Mouse (Mus musculus): Measurements from ENCODE around the gene Brd2. TPM values are rescaled to one million over a fixed set of nuclear protein-coding genes. Genes with fewer than 3 reads are reported as not detected.

Brd2 gene
- polyA plus RNA-seq, 2 experiments from 2014 or later, result 99.8 to 116 TPM

DNA sequence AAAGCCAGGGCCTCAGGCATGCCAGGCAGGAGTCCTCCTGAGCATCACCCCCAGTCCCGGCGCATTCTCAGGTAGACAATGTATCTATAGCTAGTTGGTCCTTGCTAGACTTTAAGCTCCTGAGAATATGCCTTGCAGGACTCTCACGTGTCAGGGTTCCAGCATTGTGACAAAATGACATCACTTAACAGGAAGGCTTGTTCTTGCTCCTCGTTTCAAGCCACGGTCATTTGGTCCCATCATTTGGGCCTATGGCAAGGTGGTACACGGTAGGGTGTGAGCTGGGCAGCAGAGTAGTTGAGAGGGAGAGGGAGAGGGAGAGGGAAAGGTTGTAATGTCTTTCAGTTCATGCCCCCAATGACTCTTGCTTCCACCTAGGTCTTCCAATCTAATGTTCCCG, 9.5 kb upstream of the Brd2 start:
- ATAC-seq, result no peak

DNA sequence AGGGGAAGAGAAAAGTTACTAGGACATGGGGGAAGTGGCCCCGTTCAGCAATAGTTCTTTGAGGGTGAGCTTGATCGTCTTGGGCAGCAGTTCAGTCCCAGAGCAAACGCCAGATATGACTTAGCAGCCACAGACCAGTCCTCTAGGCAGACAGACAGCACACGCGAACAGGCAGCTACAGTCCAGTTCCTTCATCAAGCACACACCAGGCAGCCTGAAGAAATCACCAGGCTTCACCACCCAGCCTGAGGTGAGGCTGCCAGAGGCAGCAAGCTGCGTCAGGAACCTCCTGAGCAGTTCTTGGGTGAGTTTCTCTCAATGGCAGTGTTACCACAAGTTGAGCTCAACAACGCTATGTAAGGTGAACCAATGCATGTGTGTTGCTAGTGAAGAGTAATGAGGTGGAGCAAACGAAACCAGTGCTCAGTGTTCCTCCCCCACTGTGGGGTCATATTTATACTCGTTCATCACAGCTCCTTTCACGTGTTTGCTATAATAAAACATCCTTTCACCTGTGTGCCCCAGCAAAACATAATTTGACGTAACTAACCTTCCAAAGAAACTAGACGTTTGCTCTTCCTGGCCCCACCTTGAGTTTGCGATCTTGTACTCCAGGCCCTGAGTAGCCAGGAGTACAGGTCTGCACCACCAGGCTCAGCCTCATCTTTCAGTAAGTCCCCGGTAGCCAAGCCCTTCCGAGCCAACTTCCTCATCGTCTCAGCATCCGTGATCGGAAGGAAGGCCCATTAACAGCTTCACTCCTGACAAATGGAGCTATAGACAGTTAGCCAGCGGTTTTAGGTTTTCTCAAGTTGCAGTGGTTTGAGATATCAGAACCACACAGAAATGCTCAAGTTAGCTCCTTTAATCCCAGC, 7.9 kb upstream of the Brd2 start:
- ATAC-seq, result no peak

DNA sequence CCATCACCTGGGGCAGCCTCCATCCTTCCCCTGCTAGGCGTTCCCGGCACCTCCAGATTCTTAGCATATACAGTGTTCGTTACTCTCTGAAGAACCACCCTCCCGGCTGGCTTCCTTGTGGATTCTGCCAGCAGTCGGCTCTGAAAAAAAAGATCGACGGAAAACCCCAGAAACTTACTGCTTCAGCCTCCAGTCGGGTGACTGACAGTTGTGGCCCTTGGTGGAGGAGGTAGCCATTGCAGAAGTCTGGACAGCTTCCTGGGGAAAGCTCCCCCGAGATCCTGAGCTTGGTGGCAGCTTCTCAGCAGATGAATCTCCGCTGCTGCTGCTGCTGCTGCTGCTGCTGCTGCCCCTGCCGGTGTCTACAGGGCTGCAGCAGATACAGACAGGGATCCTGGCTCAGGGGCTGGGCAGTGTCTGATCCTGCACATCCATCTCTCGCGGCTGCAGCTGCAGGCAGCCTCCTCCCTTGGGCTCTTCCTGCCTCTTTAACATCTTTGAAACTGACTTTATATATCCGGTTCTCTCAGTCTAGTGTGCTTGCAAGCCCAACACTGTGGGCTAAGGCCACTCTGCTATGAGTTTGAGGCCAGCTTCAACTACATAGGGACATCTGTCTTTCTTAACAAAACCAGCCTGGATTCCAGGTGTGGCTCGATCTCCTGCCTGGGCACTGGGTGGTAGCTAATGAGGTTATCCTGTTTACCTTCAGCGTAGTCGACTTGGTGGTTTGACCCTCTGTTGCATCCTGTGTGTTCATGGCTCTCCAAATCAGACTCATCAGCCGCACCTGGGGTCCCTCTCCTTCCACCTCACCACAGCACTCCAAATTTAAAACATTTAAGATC, 6.7 kb upstream of the Brd2 start:
- peak; percentile 58 for ATAC-seq

DNA sequence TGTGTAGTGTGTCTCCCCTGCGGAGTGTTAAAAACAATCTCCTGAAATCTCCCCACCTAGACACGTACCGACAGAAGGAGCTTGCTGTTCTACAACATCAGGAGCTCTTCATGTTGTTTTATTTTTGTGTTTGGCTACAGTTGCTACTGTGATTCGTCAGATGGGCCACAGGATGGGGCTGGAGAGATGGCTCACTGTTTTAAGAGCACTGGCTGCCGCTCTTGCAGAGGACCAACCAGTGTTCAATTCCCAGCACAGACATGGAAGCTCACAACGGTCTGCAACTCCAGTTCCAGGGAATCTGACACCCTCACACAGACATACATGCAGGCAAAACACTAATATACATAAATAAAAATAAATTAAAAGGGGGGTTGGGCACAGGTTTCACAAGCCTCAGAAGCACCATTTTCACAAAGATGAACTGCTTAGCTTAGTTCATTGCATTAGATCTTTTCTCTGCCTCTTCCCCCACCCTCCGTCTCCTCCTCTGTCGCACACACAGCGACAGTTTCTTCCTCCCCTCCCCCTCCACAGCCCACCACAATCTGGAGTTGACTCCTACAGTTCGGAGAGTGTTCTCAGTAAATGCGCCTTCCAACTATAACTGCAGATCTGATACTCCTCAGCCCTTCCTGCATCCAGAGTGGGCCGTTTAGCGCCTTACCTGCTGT, 6.0 kb upstream of the Brd2 start:
- ATAC-seq, result peak; percentile 41

DNA sequence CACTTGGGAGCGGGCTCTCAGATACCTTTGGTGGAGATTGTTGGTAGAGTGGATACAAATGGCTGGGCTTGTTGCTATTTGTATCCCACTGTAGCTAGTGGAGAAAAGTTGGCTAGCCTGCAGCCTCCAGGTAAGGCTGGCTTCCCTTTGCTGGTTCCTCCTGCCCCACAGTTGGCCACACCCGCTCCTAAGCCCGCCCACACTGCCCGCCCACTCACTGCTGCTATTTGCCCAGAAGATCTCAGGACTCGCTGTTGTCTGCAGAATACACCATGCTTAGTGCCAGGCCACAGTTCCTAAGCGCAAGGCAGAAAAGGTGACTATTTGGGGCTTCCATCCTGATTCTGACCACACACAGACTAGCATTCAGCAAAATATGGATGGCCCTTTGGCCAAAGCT, 5.0 kb upstream of the Brd2 start:
- ATAC-seq, result no peak

DNA sequence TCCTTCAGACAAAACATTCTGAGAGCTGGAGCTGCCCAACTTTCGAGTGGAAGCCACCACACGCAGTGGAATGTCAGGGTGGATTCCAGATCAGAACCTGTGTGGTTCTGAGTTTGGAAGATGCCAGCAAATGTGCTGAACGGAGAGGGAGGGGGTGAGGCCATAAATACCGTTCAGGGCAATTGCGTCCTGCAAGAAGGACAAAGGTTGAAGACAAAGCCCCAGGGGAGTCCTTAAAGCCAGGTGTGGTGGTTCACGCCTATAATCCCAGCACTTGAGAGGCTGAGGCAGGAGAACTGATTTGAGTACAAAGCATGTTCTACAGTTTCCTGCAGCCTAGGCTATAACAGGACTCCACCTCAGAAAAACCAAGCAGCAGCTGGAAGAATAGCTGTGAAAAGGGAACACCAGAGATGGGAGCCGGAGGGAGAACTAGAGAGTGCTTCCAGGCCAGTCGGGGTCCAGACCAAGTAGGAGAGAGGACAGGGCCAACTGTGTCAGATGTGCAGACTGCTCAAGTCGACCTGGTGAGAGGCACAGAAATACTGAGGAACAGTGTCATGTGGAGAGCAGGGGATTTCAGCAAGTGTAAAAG, 4.5 kb upstream of the Brd2 start:
- ATAC-seq, result no peak

DNA sequence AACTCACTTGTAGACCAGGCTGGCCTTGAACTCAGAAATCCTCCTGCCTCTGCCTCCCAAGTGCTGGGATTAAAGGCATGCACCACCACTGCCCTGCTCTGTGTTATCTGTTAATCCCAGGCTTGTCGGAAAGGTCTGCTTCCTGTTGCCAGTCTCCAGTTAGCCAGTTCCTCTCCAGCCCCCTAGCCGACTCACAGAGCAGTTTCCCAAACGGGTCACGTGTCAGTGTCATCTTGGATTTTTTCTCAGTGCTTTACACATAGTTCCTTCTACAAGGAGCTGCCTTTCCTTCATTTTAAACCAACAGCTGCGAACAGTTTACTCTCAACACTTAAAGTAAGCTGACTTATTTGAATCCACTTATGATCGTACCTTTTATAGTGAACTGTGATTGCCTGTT, 2.2 kb upstream of the Brd2 start:
- ATAC-seq, result no peak

DNA sequence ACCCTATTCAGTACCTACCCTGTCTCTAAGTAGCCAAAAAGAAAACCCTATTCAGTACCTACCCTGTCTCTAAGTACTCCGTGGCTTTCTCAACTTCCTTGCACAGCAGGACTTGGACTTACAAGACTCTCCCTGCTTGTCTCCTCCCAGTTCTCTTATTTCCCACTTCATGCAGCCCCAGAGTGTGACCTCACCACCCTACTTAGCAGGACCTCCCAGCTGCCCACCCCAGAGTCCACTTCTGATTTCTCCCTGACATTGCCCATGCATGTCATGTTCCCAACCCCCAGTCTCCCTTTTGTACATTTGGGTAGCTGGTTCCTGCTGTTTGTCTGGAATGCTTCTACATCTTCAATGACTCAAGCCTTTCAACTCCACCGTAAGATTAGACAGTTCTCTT, 1.1 kb upstream of the Brd2 start:
- ATAC-seq, result no peak

DNA sequence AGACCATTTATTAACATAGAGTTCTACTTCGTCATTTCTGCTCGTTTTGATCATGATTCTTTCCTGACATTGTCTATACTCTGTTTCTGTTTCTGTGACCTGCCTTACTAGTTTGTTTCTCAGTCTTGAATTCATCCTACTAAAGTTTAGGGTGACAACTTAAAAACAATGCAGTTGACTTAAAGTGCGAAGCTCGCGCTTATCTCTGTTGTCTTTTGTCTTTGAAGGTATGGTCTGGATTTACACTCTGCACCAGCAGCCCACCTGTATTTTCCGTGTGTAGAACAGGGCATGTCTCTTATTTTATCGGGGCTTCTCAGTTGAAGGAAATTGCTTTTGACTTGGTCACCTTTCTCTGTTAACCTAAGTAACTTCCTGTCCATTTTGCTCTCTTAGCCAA, 677 bp upstream of the Brd2 start:
- no peak for ATAC-seq

DNA sequence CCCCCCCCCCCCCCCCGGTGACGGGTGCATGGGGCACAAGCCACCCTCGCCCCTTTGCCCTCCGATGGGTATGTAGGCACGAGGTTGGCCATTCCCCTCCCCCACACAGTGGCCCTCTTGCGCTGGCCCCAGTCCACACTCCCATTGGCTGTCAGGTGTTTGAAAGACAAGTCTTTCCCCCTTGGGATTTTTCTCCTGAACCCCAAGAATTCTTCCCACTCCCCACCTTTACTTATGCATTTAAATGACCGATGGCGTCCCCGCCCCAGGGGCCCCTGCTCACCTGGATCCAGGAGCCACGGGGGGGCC, 601 bp downstream of the Brd2 start:
- no peak for ATAC-seq

DNA sequence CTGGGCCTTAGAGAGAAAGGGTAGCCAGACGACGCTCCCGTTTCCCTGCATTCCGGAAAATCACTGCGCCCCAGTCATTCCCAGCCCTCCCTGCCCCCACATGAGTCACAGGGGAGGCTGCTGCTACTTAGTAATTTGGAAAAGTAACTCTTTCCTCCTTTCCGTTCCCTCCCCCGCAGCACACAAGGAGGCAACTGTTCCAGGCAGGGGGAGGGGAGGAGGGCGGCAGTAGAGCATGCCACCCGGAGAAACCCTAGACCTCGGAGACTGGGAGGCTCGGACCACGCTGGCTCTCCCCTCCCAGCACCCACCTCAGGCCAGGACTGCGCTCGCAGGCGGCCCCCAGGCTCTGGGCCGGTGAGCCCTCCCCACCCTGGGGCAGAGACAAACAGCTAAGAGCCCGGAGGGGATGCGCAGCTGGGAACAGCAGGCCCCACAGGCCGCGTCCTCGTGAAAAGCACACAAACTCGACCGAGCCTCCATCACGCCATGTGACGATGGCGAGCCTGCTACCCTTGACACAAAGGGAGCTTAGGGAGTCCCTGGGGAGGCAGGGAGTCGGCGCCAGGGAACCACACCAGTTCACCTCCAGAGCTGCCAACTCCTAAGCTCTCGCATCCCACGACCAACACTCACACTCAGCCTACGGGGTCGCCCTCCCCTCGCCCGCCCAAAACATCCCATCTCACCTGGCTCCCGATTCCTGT, 1.1 kb downstream of the Brd2 start:
- ATAC-seq, result no peak

DNA sequence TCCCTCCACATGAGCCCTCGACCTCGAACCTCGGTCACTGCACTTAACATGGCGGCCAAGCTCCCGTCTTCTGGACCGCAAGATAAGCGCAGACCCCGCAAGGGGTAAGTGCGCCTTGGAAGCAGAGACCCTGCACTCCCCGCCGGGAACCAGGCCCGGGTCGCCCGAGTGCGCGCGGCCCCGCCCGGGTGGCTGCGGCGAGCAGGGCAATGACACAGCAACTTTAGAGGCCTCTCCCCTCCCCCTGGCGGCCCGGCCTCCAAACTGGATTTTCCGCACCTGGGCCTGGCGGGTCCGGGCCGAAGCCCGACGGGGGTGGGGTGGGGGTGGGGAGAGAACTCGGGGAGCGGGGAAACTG, 1.6 kb downstream of the Brd2 start:
- no peak for ATAC-seq

DNA sequence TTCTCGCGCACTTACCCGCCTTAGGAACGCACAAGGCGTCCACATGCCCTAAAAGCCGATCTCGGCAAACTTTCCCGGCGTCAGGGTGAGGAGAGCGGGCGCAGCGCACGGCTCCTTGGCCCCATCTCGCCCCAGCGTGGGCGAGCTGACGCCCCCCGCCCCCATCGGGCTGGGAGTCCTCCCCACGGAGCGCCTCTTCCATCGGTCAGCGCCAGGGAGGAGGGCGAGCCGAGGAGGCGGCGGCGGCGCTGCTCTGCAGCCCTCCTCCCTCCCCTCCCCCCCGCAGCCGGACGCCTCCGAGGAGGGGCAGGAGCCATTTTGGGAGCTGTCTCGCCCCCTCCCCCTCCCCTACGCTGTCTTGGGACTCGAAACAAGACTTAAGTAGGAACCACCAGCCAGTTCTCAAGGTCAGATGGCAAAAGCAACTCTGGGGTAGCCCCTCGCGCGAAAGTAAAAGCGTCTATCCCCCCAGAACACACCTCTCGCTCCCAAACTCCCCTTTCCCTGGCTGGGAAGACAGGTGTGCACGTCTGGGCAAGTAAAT, 2.2 kb downstream of the Brd2 start:
- no peak for ATAC-seq

DNA sequence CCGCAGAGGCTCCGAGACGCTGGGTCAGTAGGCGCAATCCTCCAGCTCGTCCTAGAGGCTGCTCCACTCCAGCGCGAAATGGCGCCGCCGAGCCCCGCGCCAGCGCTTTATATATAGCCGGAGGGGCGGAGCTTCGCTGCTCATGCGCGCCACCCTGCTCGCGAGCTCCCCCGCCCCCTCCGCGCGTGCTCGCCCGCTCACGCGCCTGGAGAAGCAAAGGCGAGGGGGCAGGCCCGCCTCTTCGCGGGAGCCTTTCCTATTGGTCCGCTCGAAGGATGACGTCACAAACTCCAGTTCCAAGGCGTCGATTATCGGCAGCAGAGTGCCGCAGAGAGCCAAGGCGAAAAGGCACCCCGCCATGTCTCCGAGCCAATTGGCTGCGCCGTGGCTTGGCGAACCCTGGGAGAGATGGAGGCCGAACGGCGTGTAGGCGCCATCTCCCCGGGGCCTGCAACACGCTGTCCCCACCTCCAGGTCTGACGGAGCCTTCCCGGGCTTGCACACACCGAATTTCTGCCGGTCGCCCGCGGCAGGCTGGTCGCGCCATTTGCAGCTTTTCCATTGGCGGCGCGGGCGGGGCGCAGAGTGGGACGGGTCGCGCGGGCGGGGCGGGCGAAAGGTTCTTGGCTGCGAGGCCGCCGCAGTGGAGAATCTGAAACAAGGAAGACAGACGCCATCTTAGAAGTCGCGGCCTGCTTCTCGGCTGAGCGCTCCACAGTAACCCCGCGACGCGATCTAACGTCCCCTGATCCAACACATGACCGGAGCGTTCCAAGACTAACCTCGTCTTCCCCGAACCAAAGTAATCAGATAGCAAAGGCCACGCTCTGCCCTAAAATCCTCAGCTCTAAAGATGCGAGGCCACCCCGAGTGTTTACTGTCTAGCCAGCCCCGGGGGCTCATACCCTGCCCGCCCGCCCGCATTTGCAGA, 2.9 kb downstream of the Brd2 start, which contains the start of gene H2-DMa:
Gene H2-DMa, plus strand, starts transcription at position 293 of the 931 bp plus-strand sequence.
- peak; percentile 70 for ATAC-seq

DNA sequence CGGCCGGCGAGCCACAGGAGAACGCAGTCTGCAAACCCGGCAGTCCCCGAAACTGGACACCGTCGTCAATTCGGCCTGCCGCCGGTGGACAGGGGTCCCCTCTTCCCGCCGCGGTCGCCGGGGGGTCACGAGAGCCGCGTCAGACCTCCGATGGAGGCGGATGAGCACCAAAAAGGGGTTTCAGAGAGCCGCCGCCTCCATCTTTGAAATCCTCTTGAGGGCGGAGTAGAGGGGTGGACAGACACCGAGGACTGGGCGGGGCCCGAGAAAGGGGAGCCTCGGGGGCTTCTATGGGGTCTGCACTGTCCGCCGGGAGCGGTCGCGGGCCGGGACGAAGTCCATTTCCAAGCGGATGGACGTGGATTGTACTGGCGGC, 3.6 kb downstream of the Brd2 start:
- ATAC-seq, result peak; percentile 2

DNA sequence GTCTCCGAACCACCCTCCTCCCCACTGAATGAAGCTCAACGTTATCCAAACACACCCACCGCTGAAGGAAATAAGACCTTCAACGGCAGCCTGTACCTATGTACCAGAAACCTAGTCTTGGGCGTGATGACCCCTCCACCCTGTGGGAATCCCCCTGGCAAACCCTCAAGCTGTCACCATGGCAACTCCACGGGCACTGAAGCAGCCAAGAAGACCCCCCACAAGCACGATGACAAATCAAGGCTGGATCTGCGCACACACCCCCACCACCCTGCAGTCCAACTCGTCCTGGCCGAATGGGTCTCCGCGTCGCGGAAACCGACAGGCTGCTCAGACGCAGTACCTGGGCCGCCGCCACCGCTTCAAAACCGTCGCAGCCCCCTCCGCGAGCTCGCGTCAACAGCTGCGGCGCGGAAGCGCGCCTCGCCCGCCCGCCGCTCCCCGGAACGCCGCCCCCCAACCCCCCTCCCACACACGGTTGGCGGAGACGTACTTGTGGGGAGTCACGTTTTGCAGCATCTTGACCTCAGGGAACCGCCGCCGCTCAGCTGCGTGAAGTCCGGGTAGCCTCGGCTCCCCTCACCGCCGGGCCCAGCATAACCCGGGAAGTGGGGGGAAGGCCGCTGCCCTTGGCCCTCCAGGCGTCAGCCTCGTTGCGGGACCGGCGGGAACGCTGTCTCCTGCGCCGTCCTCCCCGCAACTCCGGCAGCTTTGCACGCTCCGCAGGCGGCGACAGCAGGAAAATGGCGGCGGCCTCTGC, 4.1 kb downstream of the Brd2 start:
- no peak for ATAC-seq

DNA sequence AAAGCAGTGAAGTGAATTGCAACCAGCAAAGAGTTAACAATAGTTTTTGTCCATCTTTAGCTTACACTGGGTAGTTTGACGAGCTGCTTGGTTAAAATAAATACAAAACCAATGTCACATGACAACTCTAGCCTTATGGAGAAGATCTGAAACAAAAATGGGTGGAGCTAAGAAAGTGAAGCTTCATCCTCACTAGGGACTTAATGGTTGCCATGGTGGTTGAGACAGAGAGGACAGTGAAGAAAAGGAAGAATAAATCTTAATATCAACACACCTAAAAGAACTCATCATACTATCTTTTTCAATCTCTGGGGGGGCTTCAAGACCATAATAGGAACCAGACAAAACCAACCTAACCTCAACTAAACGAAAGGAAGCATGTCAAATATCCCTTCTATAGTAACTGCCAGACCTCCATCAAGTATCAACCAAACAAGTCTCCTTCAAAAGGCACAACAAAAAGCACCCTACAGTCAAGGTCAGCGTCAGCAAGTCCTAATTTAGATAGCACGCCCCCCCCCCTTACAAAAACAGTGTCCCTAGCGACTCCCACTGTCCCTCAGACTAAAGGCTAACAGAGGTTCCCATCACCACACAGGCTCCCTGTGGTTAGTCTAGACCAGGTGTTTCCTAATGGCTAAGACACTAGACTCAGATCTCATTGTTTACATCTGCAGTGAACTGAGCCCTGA, 4.9 kb downstream of the Brd2 start:
- ATAC-seq, result no peak

DNA sequence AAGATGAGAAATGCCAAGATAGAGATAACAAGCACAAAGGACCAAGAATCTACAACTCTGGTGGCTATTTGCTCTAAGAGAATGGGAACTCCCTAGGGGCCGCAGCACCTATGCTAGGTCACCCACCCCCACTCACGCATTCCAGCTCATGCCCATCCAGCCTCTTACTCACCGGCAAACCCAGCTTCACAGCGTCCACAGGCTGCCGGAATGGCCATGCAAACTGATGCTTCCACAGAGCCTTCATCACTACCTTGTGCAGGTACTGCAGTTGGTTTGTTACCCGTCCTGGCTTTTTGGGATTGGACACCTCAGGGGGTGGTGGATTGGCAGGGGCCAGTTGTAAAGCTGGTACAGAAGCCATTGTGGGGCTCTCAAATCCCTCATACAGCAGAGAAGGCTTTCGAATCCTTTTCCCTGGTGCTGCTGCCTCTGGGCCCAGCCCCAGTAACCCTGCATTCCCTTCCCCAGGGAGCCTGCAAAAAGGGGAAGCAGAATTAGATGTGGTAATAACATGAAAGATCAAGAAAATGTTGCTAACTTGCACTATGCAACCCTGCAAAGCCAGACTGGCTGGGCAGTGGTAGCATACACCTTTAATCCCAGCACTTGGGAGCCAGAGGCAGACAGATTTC, 5.6 kb downstream of the Brd2 start:
- no peak for ATAC-seq

DNA sequence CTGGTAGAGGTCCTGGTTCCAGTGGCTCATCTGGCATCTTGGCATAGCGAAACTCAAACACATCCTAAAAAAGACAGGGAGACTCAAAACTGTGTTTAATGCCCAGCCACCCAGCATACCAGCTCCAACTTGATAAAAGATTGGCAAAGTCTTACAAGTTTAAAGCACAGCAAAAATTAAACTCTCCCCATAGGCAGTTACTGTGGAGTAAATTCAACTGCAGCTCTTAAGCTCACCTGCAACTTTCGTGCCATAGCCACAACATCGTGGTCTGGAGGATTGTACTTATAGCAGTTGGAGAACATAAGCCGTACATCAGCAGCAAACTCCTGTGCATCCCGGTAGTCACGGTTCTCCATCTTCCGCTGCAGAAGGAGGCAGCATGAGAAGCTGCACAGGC, 8.3 kb downstream of the Brd2 start:
- ATAC-seq, result no peak

Measured in activated CD4-positive, CD25-positive, alpha-beta regulatory T cell, adult 4 months (primary cell).